Mouse (Mus musculus) urinary bladder, adult 18-20 months (tissue): ENCODE results near the gene Cox7a1.
"Not testable (repeated sequence)": the region's sequence is repeated elsewhere in the genome, so short reads cannot be mapped to it uniquely, and the experiment has no call there.

Experiments used
- DNase-seq, 2 experiments: peaks; one replicate each; pipeline ENCODE4 v3.0.0; 2022; ENCODE audit warnings: low spot score in 2 of 2, mixed read lengths in 2 of 2

Cox7a1 gene

GRCm38 (mm10) chr7:30183879-30184289 is at the start of gene Cox7a1:
Gene Cox7a1, plus strand, starts transcription at chr7:30184144.
- DNase-seq = peak; percentile 71 to 82

GRCm38 (mm10) chr7:30136826-30137225 is 47.1 kb upstream of the Cox7a1 start:
- DNase-seq = no peak

- DNase-seq = no peak
Measured at GRCm38 (mm10) chr7:30143170-30143554, 40.8 kb upstream of the Cox7a1 start.

GRCm38 (mm10) chr7:30143555-30144209 is 40.3 kb upstream of the Cox7a1 start:
- DNase-seq = peak in 1 of 2 experiments; percentile 20

GRCm38 (mm10) chr7:30147011-30147410 is 36.9 kb upstream of the Cox7a1 start:
- no peak for DNase-seq

DNA sequence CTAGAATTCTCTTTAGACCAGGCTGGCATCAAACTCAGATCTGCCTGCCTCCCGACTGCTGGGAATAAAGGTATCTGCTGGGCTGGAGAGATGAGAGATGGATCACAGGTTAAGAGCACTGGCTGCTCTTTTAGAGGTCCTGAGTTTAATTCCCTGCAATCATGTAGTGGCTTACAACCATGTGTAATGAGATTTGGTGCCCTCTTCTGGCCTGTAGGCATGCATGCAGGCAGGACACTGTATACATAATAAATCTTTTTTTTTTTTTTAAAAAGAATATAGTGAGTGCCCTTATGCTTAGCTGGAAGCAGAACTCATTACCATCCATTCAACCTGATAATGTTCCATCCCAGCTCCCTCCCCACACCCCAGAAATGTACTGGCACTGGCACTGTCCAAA is 29.9 kb upstream of the Cox7a1 start:
- no peak for DNase-seq

DNA sequence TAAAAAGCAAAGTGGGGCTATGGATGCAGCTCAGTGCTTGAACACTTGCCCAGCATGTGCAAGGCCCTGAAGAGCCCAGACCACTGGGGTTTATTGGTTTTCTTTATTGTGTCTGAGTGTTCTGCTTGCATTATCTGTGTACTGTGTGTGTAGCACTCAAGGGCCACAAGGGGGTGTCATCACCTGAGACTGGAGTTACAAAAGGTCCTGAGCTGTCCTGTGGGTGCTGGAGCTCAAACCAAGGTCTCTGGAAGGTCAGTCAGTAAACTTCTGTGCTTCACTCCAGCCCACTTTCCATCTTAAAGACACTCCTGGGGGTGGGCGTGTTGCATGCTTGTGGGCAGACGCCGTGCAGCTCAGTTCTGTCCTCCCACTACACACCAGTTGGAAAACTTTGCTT is 28.4 kb upstream of the Cox7a1 start:
- no peak for DNase-seq

- DNase-seq = no peak
Measured at GRCm38 (mm10) chr7:30163113-30163512, 20.8 kb upstream of the Cox7a1 start.

DNA sequence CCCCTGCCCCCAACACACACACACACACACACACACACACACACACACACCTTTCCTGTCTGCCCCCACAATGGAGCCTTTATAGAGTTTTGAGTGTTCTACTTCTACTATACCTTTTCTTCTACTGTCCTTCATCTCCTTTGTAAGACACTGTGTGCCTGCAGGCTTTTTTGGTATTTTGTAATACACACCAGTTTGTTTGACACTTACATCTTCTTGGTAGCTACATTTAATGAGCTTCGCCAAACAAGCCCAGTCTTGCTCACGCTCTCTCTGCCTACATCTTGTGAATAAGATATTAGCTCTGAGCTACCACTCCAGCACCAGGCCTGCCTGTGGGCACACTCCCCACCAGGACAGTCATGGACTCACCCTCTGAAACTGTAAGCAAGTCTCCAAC is 19.2 kb upstream of the Cox7a1 start:
- DNase-seq = no peak

GRCm38 (mm10) chr7:30168914-30169582 is 14.9 kb upstream of the Cox7a1 start:
- DNase-seq = no peak

DNA sequence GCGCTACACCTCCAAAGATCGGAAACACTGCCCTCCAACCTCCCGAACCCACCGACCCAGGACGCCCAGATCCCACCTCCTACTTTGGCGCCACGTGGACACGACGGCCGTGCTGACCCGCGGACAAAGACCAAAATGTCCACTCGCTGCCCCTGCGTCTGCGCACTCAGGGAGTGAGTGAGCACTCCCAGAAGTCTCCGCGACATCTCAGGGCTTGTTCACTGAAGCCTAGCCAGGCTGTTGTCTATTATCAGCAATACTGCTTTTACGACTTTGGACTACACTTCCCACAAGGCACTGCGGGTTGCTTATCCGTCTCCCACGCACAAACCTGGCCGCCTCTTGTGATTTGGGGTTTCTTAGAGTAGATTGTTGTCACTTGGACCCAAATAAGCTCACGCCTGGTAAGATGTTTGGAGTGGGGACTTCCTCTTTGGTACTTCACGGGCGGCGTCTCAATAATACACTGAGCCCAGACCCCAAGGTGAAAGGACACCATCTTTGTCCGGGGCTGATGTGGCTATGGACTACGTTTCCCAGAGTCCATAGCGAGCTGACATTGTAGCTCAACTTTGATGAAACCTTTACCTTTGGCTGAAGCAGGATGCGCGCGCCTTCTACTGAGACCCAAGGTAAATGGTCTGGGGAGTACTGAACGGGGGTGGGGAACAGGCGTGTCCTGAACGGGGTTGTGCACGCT is 14.2 kb upstream of the Cox7a1 start, which contains the start of gene Zfp146:
Zfp146 (minus strand) TSS at position 168 of the 700 bp plus-strand sequence.
- peak; percentile 86 to 88 for DNase-seq

DNA sequence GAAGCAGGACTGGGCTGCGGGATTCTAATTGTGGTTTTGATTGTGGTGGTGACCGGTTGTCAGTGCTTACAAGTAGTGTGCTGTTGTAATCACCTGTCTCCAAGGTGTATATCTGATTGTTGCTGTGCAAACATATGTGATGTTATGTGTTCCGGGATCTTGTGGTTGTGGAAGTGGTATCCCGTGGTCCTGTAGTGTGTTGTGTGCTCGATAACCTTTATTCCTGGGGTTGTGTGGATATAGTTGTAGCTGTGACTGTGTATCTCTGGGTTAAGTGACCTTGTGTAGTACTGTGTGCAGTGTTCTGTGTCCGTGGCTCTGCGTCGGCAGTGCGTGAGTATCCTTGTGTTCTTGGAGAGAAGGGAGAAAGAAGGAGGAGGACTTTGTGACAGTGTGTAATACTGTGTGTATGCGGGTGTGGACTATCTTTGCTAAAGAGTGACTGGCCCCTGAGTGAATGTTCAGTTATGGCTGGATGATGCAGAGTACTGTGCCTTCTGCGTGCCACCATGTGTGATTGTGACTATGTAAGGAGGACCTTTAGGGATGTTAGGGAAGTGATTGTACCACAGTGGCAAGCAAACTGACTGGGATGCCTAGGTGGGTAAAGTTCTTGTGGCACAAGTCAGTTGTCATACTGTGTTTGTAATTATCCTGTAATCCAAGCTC is 13.5 kb upstream of the Cox7a1 start:
- DNase-seq = no peak

- no peak for DNase-seq
Measured at GRCm38 (mm10) chr7:30176474-30176873, 7.5 kb upstream of the Cox7a1 start.

- no peak for DNase-seq
Measured at GRCm38 (mm10) chr7:30178256-30178655, 5.7 kb upstream of the Cox7a1 start.

DNA sequence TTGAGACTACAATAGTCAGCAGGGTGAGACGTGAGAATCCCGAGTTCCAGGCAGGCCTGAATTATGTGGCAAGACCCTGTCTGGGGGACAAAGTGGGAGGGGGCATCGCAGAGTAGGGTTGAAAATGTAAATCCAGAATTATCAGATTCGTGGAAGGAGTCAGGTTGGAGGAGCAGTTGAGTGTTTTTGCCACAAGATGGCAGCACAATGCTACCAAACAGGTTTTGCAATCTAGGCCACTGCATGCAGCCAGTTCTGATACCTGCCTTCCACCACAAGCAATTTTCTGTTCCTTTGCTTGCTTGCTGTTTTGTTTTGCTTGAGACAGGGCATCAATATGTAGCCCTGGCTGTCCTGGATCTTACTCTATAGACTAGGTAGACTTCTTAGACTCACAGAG is 2.6 kb upstream of the Cox7a1 start:
- DNase-seq = peak in 1 of 2 experiments; percentile 50

DNA sequence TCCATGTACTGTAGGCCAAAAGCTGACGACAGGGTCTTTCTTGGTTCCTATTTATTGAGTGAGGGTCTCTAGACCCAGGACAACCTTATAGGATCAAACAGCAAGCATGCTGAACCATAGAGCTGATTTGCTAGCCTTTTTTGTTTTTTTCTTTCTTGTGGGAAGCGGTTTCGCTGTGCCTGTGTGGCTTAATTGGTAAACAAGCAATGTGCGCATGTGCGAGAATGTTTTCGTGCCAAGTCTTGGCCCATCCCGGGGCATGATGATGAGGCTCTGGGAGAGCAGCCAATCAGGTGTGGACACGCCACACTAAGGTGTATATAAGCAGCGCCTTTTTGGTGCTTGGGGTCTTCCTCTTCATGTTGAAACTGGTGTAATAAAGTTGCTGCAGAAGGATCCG is 2.0 kb upstream of the Cox7a1 start:
- not testable (repeated sequence) for DNase-seq

DNA sequence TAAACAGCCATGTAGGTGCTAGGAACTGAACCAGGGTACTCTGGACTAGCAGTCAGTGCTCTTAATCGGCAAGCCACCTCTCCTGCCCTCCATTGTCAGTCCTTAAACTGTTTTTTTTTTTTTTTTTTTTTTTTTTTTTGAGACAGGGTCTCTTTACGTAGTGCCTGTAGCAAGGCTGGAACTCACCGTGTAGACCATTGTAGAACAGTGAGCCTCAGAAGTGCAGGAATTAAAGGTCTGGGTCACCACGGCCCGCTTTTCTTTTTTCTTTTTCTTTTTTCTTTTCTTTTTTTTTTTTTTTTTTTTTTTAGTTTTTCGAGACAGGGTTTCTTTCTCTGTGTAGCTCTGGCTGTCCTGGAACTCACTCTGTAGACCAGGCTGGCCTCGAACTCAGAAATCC is 755 bp upstream of the Cox7a1 start:
- DNase-seq = not testable (repeated sequence)

DNA sequence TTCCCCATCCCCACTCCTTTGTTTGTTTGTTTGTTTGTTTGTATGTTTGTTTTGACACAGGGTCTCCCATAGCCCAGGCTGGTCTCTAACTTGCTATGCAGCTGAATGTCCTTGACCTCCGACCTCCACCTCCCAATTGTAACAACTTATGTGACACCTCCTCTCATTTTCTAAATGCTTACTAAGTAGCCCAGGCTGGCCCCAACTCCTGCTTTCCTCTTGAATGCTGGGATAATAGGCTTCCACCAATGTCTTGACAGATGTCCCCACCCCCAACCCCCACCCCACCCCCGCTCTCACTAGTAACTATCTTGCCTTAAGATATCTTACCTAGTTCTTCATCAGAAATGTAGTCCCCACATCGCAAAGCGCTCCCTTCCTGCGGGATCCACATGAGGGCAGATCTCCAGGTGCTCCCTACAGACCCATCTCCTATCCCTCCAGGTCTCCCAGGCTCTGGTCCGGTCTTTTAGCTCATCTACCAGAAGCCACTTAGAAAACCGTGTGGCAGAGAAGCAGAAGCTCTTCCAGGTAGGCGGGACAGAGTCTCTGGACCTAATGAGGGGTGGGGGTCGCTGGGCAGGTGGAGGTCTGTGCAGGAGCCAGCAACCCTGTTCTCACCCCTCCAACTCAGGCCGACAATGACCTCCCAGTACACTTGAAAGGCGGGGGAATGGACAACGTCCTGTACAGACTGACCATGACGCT is 851 bp downstream of the Cox7a1 start:
- no peak for DNase-seq

GRCm38 (mm10) chr7:30188344-30189115 is 4.6 kb downstream of the Cox7a1 start:
- no peak for DNase-seq

GRCm38 (mm10) chr7:30189116-30189491 is 5.2 kb downstream of the Cox7a1 start:
- DNase-seq = no peak

GRCm38 (mm10) chr7:30192088-30192487 is 8.1 kb downstream of the Cox7a1 start:
- DNase-seq = no peak
